Mouse (Mus musculus): ENCODE results near the gene Mapkapk3.

Mapkapk3 gene

DNA sequence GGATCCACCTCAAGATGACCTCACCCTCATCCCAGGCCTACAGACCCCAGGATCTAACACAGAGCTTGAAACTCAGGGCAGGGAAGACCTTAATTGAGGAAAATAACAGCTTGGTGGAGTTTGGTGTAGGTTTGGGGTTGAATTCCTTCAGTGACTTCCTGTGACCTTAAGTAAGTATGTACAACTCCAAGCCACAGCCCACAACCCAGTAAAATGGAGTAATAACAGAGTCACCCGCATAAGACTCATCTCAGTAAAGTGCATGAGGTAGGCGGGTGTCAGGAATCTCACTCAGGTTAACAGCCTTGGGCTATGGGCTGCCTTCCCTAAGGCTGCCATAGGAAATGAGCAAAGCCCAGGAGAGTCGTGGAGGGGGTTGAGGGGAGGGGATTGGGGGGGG is 24.9 kb downstream of the Mapkapk3 start:
- DNase-seq (ENCODE audit: low spot score in 2 of 2), result no peak

DNA sequence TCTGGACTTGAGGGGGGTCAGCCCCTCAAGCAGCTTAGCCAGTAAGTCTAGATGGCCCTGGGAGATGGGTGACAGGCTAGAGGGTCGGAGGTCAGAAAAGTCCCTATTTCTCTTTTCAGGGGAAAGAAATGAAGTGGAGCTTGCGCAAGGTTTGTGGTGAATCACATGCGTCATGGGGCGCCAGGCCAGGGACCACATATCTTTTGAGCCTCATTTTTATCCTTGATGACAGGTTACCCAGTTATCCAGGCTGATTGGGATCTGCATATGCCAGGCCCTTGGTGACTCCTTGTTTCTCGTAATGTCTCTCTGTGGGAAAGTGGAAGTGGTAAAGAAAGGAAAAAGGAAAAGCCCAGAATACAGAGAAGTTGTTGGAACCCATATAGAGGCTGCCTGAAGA is 25.8 kb downstream of the Mapkapk3 start:
- DNase-seq (ENCODE audit: low spot score in 2 of 2), result no peak

DNA sequence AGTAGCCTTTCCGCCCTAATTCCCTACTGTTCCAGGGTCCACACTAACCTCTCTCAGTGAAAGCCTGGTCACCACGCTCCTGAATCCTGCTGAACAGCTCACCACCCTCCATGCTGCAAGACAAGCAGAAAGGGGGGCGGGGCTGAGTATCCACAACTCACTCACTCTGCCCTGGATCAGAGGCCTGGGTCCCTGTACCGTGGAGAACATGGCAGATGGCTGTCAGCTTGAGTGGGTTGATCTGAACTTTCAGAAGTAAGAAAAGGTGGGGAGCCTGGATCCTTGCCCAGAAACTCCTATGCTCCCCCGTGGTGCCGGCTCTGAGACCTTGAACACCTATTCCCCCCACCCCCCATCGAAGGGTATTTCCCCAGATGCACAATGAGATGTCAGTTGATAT is 27.3 kb downstream of the Mapkapk3 start:
- DNase-seq (ENCODE audit: low spot score in 2 of 2), result no peak

DNA sequence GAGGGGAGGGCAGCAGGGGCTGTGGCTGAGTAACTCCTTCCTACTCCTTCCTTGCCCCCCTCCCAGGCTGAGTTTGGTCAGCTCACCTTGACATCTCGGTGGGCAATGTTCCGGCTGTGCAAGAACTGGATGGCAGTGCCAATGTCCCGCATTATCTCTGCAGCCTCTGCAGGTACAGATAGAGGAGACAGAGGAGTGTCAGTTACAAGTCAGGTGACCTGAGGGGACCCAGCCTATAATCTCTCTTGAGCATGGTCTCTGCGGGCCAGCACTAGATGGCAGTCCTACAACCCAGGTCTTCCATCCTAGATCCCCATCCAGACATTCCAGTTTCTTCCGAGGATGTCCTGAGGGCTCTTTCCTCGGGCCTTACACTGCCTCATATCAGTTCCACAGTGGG is 27.9 kb downstream of the Mapkapk3 start:
- DNase-seq (ENCODE audit: low spot score in 2 of 2), result no peak

DNA sequence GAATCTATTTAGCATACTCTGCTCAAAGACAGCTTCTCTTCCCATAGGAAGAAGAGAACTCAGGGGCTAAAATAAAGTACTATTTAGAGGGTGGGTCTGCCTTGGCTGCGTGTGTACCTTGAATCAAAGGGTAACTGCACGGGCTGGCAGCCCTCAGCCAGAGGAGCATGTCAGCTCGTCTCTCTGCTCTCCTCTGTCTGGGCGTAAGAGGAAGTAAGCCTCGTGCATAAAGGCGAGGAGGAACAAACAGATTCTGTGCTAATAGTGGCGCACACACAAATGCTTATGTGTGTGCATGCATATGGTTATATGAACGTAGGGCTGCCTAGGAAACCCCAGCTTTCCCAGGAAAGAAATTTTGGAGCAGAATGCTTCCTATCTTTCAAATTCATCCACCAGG is 28.8 kb downstream of the Mapkapk3 start:
- no peak for DNase-seq (ENCODE audit: low spot score in 2 of 2)

DNA sequence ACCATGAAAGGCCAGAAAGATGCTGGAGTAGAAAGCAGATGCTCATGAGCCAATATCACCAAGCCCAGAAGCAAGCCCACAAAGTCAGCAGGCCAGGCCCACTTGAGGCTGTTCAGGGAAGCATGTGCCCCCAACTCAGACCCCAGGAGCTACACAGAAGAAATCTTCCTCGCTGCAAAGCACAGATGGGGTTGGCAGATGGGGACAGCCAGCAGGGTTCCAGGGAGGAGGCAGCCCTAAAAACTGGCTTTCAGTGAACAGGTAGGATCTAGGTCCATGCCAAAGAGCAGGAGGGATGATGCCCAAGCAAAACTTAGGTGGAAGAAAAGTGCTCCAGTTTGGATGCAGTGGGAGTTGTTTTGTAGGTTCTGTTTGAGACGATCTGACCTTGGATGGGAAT is 29.2 kb downstream of the Mapkapk3 start:
- no peak for DNase-seq (ENCODE audit: low spot score in 2 of 2)

DNA sequence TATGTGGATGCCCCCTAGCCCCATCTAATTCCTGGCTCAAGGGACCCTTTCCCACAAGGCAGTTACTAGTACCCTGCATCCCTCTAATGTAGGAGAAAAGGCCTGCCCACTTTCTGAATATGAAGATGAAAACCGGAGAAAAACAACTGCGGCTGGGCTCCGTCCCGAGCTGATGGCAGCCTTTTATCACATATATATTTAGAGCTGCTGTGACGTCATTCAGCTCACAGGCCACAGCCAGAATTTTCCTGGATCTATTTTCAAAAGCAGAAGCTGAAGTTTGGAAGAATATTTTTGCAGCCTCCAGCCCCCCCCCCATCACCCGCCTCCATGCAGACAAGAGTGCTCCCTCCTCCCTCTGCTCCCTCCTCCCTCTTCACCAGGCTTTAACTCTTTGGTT is 30.1 kb downstream of the Mapkapk3 start:
- no peak for DNase-seq (ENCODE audit: low spot score in 2 of 2)

DNA sequence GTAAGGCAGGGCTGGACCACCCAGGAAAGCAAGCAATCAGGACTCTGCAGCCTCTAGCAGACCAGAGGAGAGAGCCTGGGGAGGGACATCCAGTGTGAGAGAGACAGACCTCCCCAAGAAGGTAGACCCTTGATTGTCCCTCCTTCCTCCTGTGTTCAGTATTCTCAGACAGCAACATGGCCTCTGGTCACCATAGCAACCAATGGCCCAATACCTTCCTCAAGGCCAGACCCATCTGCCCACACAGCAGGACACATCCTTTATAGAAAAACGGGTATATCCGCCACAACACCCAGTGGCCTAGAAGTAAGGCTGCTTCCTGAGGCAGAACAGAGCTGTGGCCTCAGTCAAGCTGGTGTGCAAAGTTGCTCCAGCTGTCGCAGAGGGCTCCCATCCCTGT is 34.1 kb downstream of the Mapkapk3 start:
- no peak for DNase-seq (ENCODE audit: low spot score in 2 of 2)

DNA sequence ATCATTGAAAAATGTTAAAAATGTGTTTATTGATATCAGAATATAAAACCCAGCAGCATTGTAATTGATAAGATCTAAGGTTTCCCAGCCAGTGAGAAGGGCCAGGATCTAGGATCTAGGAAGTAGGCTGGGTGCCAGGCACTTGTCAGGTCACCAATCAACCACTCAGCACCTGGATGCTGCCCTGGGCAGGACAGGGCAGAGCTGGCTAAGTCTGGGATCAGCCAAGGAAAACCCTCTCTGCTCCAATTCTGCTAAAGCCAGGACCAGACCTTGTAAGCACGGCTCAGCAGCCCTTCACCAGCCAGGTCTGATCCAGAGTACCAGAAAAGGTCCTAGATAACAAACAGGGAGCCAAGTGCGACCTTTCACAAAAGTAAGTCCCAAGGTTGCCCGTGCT is 34.8 kb downstream of the Mapkapk3 start:
- DNase-seq (ENCODE audit: low spot score in 2 of 2), result no peak

DNA sequence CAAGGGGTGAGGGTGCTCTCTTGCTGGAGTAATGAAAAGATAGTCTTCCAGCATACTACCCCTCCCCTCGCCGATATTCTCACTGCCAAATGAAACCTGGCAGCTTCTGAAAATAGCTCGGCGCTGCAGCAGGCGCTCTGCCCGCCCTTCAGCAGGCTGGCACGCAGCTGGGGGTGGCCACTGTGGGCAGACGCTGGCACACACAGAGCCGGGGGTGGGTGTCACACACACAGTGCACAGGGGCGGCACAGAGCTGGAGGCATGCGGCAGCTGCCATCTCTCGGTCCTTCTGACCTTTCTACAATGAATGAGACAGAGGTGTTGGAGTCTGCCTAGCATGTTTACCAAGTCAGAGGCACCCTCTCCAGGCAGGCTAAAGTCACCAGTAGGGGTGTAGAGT is 35.2 kb downstream of the Mapkapk3 start:
- DNase-seq (ENCODE audit: low spot score in 2 of 2), result no peak

DNA sequence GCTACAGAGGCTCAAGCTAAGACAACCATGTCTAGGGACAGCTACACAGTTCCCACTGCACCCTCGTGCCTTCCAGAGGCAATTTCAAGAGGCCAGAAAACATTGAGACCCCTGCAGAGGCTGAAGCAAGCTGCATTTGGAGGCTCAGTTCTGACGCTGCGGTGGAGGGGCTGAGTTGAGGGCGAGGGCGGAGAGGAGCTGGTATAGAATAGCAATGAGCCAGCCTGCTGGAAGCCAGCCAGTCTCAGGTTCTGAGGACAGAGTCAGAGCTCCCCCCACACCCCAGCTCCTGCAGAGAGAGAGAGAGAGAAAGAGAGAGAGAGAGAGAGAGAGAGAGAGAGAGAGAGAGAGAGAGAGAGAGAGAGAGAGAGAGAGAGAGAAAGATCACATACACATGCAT is 37.5 kb downstream of the Mapkapk3 start:
- no peak for DNase-seq (ENCODE audit: low spot score in 2 of 2)

DNA sequence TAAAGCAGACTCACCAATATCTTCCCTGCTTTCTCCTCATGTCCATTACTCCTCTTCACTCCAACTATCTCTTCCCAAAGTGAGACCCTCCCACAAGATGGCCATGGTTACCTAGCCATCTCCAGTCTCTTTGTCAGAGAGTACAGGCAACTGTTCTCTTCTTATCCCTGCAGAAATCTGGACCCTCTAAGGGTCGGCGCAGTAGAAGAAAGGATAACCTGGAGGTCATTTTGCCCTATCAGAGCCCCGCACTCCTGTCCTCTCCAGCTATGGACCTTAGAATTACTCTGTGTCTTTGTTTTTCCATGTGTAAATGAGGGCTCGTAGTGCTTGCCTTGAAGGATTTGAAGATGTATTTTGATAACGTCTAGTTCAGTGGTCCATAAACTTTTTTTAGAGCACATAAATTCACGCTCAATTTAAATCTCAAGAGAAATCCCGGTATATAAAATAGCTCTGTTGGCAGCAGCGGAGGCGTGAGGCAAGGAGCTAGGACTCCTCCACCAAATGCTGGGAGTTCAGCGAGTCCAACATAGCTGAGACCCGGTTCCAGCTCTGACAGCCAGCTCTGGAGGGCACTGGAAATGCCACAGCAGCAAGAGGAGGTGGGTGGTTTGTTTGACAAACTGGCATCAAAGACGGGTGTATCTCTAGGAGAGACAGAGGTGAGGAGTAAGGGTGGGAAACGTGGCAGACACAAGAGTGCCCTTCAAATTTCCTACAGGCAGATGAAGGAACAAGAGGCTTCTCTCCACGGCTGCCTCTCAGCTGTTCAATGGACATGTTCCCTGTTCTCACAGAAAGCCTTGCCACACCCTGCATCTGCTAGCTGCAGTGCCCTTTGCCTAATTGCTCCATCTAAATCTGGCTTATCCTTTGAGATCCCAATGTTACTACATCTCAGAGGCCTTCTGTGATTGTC is 39.0 kb downstream of the Mapkapk3 start:
- DNase-seq (ENCODE audit: low spot score in 2 of 2), result no peak

DNA sequence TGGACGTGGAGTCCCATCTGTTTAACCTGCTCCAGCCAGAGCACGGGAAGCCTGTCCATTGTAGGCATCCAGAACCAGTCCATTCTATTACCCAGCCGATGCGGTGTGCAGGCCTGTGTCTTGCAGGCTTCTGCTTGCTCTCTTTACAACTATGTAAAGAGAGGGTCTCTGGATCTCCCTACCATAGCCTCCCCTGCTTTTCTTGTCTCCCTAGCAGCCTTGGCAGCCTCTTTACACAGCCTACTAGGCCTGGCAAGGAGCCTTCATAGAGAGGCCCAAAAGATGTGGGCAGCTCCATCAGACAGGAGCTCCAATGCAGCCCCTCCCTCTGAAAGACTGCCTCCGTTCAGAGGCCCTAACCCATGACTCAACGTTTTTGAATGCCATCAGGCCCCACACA is 40.5 kb downstream of the Mapkapk3 start:
- no peak for DNase-seq (ENCODE audit: low spot score in 2 of 2)

DNA sequence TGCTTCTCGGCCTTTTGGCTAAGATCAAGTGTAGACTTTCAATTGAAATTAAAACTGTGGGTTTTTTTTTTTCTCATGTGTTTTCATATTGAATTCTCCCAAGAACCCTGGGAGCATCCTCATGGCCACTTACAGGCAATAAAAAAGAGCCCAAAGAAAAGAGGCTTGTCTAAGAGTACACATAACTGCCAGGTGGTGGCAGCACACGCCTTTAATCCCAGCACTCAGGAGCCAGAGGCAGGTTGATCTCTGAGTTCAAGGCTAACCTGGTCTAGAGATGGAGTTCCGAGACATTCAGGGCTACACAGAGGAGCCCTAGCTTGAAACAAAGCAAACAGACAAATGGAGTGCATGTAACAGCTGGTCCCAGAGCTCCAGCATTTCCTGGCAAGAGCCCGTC is 43.5 kb downstream of the Mapkapk3 start:
- peak in 1 of 2 experiments; percentile 15 for DNase-seq (ENCODE audit: low spot score in 2 of 2)

DNA sequence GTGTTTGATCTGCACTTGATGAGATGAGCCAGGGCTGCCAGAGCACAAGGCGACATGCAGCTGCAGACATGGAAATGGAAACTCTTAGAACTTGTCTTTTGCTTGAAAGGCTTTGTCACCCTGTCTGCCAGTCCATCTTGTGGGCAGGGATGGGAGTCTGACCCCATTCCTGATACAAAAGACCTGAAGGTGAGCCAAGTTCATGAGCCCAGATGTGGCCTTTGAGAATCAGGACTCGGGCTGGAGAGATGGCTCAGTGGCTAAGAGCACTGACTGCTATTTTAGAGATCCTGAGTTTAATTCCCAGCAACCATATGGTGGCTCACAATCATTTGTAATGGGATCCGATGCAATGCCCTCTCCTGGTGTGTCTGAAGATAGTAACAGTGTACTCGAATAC is 44.4 kb downstream of the Mapkapk3 start:
- DNase-seq (ENCODE audit: low spot score in 2 of 2), result no peak

DNA sequence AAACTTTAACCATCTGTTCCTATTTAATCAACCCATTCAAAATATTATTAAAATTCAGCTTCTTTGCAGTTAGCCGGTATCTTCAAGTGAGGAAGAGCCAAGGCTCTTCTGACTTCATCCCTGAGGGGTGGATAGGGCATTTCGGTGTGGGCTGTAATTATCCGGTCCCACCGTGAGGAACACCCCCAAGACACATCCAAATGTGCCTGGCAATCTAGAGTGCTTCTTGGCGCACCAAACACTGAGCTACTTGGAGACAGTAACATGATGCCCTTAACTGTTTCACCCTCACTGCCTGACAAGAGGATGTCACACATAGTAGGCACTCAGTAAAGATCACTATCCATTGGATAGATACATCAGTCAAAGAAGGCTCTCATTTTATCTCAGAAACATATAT is 53.5 kb downstream of the Mapkapk3 start:
- DNase-seq (ENCODE audit: low spot score in 2 of 2), result no peak

DNA sequence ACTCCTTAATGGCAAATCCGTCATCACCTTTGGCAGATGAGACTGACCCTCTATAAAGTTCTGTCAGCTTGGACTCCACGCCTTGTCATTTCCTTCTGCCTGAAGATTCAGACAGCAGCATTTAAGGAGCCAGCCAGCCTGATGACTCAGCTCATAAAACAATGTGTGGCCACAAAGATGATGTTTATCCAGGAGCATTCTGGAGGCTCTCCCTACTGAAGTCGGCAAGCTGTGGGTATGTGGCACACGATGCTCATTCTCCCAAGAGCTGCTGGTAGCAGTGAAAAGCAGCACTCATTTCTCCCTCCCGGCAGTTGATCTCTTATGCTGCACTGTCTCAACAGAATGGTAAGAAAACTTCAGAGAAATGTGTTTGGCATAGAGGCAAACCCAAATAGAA is 54.4 kb downstream of the Mapkapk3 start:
- no peak for DNase-seq (ENCODE audit: low spot score in 2 of 2)

DNA sequence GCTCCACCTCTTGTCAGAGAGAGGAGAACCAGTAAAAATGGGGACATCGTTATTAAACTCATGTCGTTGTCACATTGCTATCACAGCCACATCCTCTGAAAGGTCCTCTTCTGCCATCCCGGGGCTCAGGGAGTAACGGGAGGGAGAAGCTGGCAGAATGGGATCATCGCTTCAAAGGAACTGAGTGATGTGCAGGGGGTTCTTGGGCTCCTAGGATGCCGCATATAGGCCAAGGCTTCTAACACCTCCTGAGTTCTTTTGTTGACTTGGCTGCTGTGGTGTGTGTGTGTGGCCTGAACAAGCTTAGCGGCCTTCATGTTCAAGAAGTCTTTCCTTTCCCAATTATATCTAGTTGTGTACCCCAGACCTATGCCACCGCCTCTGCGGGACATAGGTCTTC is 57.5 kb downstream of the Mapkapk3 start:
- no peak for DNase-seq (ENCODE audit: low spot score in 2 of 2)

DNA sequence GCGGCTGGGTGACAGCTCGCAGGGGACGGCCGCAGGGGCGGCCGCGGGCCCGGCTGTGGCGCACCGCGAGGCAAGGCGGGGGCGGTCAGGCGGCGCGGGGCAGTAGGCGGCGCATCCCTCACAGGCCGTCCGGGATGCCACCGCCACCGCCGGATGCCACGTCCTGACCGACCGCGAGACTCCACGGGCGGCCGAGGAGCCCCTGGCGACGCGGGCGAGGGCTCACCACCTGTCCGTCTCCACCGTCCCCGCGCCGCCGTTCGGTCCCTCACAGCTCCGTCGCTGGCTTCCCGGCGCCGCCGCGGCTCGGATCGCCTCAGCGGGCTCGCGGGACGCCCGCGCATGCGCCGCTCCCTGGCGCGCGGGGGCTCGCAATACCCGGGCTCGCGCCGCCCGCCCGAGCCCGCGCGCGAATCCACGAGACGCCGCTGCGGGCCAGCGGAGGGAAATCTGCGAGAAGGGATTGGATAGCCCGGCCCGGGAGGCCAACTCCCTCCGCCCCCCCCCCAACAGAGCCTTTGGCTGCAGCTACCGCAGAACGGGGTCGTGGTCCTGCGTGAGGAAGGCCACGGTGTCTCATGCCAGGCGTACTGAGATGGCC is 58.0 kb downstream of the Mapkapk3 start, which contains the start of gene Dock3:
Gene Dock3, minus strand, starts transcription at position 371 of the 601 bp plus-strand sequence.
- DNase-seq (ENCODE audit: low spot score in 2 of 2), result peak in 1 of 2 experiments; percentile 36

DNA sequence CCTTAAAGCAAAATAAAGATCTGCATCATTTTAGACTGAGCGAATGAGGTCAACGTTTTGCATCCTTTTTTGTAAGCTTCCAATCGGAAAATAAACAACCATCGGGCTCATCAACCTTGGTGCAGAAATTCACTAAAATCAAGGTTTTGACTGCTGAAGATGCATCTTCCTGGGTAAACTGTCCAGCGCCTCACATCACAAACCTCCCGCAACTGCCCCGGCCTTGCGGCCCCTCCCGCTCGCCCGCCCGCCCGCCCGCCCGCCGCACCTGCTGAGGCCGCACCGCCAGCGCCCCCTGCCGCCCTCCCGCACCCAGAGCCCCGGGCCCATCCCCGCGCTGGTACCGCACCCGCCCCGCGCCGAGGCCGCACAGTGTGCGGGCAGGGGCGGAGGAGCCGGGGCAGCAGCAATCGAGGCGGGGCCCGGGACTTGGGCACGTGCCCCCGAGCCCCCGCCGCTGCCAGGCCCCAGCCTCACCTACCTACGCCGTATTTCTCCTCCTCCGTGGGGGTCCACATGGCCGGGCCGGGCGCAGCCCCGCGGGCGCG is 58.6 kb downstream of the Mapkapk3 start:
- DNase-seq (ENCODE audit: low spot score in 2 of 2), result peak in 1 of 2 experiments; percentile 19

DNA sequence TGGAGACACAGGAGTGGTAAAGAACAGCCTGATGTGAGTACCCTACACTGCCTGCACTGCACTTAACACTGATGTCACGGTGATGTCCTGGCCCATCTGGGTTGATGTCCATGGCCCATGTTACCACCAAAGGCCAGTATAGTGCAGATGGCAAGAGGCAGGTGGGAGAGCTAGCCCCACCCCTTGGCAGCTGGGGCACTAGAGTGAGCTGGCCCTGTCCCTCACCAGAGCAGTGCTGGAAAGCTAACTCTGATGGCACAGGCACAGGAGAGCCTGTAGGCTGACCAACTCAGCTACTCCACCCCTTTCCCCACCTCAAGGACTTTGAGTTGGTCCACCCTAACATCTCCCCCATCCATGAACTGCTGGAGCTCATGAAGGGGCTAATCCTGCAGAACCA is 65.1 kb downstream of the Mapkapk3 start:
- no peak for DNase-seq (ENCODE audit: low spot score in 2 of 2)
